Mouse (Mus musculus): ENCODE measurements around the gene Cacna2d1. TPM values are rescaled to one million over a fixed set of nuclear protein-coding genes. Genes with fewer than 3 reads are reported as not detected.

Gene Cacna2d1
- polyA plus RNA-seq, 2 experiments: 0.20 to 0.22 TPM

DNA sequence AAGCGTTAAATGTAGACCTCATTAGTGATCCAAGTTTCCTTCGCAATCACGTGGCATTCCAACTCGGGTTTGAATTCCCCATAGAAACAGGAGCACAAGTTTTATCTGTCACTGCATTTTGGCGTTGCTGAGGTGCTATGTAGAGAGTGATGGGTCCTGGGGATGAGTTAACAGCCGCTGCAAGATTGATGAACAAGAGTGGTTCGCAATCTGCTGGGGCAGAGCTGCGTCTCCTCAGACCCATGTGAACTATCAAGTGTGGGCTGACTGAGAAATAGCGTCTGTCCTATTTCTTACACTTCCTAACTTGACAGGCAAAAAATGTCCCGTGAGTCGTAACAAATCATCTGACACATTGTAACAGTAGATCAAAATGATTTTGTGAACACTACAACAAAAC lies 186.8 kb downstream of the Cacna2d1 start:
- H3K27me3 ChIP-seq (ENCODE audit: control insufficient read depth, insufficient read depth, low read length): no peaks in the 10 kb centered on the region
- H3K36me3 ChIP-seq (replicated peaks; ENCODE audit: control insufficient read depth, insufficient read depth, low read depth): no peaks in the 10 kb centered on the region
- no peak overlapping the region for H3K27ac ChIP-seq
- H3K9ac ChIP-seq (replicated peaks): no peak overlapping the region
- DNase-seq (ENCODE audit: low read depth in 3 of 3, low spot score in 3 of 3) (no peak), ATAC-seq (ENCODE audit: insufficient read depth) (no peak)
- TF ChIP-seq EP300 (IDR thresholded peaks at IDR 0.05; ENCODE audit: low read depth) (no peak), CTCF (IDR thresholded peaks at IDR 0.05; ENCODE audit: low read depth) (no peak)
- no peak overlapping the region for H3K4me2 ChIP-seq (ENCODE audit: low read depth)
- H3K4me3 ChIP-seq (ENCODE audit: insufficient read depth in 1 of 2, low read depth in 2 of 2, low read length in 2 of 2): no peak overlapping the region
- H3K9me3 ChIP-seq (ENCODE audit: control insufficient read depth, low read length): no peaks in the 10 kb centered on the region
- H3K4me1 ChIP-seq (replicated peaks; ENCODE audit: control insufficient read depth in 2 of 2, insufficient read depth in 2 of 2, low read length in 1 of 2): no peaks in the 10 kb centered on the region
- 69% methylated on average over 11 of the region's 11 CpGs for WGBS (ENCODE audit: insufficient replicate concordance)

DNA sequence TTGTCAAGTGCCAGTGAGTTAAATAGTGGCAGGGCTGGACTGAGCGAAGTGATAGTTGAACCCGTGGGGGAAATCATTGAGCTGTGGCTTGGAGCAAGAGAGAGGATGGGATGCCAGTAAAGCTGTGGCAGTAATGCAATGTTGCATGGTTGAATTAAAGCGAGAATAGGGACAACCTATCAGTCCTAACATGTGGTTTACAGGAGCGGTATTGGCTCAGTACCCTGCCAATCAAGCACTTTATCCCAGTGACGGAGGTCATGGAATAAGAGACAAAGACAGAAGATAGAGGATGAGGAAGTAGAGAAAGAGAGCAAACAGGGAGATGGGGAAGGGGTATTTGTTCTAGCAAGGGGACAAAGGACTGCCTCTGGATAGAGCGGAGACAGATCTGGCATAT lies 187.6 kb downstream of the Cacna2d1 start:
- Histone ChIP-seq H3K27me3 (ENCODE audit: control insufficient read depth, insufficient read depth, low read length) (no peaks in the 10 kb centered on the region), H3K4me3 (ENCODE audit: insufficient read depth in 1 of 2, low read depth in 2 of 2, low read length in 2 of 2) (no peak overlapping the region), H3K27ac (no peak overlapping the region), H3K4me2 (ENCODE audit: low read depth) (no peak overlapping the region), H3K36me3 (replicated peaks; ENCODE audit: control insufficient read depth, insufficient read depth, low read depth) (no peaks in the 10 kb centered on the region), H3K9ac (replicated peaks) (no peak overlapping the region), H3K9me3 (ENCODE audit: control insufficient read depth, low read length) (no peaks in the 10 kb centered on the region), H3K4me1 (replicated peaks; ENCODE audit: control insufficient read depth in 2 of 2, insufficient read depth in 2 of 2, low read length in 1 of 2) (no peaks in the 10 kb centered on the region)
- ATAC-seq (ENCODE audit: insufficient read depth) (no peak), DNase-seq (ENCODE audit: low read depth in 3 of 3, low spot score in 3 of 3) (no peak)
- no peak for TF ChIP-seq CTCF (IDR thresholded peaks at IDR 0.05; ENCODE audit: low read depth)
- no peak for TF ChIP-seq EP300 (IDR thresholded peaks at IDR 0.05; ENCODE audit: low read depth)
- WGBS (ENCODE audit: insufficient replicate concordance): 62% methylated on average over 6 of the region's 6 CpGs

DNA sequence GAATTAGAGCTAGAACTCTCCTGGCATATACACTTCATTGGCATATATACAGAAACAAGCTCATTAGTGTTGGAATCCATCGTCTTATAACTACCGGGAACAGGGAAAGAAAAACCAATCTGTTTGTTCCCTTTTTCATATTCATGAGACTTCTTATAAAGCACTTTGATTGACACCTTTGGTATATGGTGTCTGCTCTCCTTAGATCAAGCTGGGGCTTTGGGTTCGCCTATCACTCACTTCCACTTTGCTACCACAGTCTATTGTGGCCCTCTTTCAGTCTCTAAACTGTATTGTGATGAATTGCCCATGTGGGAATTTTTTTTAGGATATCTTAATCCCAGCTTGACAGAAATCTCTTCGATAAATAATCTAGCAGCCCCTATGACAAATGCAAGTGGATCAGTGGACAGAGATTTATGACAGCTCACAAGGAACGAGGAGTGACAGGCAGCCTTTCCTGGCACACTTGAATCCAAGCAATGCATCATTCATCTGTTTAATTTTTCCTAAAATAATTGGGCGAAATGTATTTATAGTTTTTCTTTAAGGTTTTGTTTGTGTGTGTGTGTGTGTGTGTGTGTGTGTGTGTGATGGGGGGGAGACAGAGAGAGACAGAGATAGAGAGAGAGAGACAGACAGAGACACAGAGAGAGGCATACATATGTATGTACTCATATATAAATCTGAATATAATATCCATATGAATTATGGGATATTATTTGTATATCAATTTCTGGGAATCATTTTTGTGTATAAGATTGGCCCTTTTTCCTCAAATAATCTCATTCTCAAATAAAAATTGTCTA lies 200.0 kb downstream of the Cacna2d1 start:
- H3K9me3 ChIP-seq (ENCODE audit: control insufficient read depth, low read length): no peaks in the 10 kb centered on the region

DNA sequence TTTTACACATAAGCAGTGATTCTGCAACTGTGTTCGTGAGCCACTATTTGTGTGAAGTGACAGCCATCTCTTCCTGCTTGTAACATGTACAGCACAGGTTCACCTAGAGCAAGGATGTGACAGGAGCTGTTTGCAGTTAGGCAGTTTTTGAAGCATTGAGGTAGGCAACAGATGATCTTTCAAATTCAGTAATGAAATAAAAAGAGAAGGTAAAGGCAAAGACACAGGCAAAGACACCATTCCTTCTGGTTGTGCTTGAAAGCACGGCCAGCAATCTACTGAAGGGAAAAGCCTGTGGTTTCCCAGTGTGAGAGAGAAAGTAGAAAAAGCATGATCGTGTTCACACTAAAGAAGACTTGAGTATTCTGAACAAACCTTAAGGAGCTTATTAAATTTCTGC lies 201.5 kb downstream of the Cacna2d1 start:
- Histone ChIP-seq H3K36me3 (replicated peaks; ENCODE audit: control insufficient read depth, insufficient read depth, low read depth) (no peaks in the 10 kb centered on the region), H3K4me3 (ENCODE audit: insufficient read depth in 1 of 2, low read depth in 2 of 2, low read length in 2 of 2) (no peak overlapping the region), H3K9me3 (ENCODE audit: control insufficient read depth, low read length) (no peaks in the 10 kb centered on the region), H3K4me2 (ENCODE audit: low read depth) (no peak overlapping the region), H3K27ac (no peak overlapping the region), H3K9ac (replicated peaks) (no peak overlapping the region), H3K27me3 (ENCODE audit: control insufficient read depth, insufficient read depth, low read length) (no peaks in the 10 kb centered on the region), H3K4me1 (replicated peaks; ENCODE audit: control insufficient read depth in 2 of 2, insufficient read depth in 2 of 2, low read length in 1 of 2) (no peaks in the 10 kb centered on the region)
- DNase-seq (ENCODE audit: low read depth in 3 of 3, low spot score in 3 of 3): no peak
- TF ChIP-seq EP300 (IDR thresholded peaks at IDR 0.05; ENCODE audit: low read depth) (no peak), CTCF (IDR thresholded peaks at IDR 0.05; ENCODE audit: low read depth) (no peak)
- WGBS (ENCODE audit: insufficient replicate concordance): 42% methylated on average over 3 of the region's 3 CpGs
- no peak for ATAC-seq (ENCODE audit: insufficient read depth)

More for the DNA sequence above, 200.0 kb downstream of the Cacna2d1 start:
- ATAC-seq (ENCODE audit: insufficient read depth): no peak
- H3K27ac ChIP-seq: no peak overlapping the region
- WGBS (ENCODE audit: insufficient replicate concordance): 59% methylated on average over 6 of the region's 6 CpGs
- no peak overlapping the region for H3K4me2 ChIP-seq (ENCODE audit: low read depth)
- no peak overlapping the region for H3K4me3 ChIP-seq (ENCODE audit: insufficient read depth in 1 of 2, low read depth in 2 of 2, low read length in 2 of 2)
- no peak for DNase-seq (ENCODE audit: low read depth in 3 of 3, low spot score in 3 of 3)
- H3K9ac ChIP-seq (replicated peaks): no peak overlapping the region
- H3K36me3 ChIP-seq (replicated peaks; ENCODE audit: control insufficient read depth, insufficient read depth, low read depth): no peaks in the 10 kb centered on the region
- no peaks in the 10 kb centered on the region for H3K27me3 ChIP-seq (ENCODE audit: control insufficient read depth, insufficient read depth, low read length)
- no peak for TF ChIP-seq EP300 (IDR thresholded peaks at IDR 0.05; ENCODE audit: low read depth)
- TF ChIP-seq CTCF (IDR thresholded peaks at IDR 0.05; ENCODE audit: low read depth): no peak
- H3K4me1 ChIP-seq (replicated peaks; ENCODE audit: control insufficient read depth in 2 of 2, insufficient read depth in 2 of 2, low read length in 1 of 2): no peaks in the 10 kb centered on the region

DNA sequence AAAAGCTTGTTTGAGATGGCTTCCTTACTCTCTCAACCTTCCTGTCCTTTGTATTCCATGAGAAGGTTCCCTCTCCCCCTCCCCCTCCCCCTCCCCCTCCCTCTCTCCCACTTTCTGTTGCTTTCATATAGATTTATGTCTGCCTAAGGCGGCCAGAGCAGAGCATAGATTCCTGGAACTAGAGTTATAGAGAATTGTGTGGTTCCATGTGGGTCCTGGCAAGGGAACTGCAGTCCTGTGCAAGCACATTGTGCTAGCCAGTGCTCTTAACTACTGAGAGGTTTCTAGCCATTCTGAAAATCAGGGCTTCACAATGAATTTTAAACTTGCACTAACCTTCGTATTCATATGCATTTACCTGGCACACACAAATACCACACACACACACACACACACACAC lies 202.3 kb downstream of the Cacna2d1 start:
- no peak for DNase-seq (ENCODE audit: low read depth in 3 of 3, low spot score in 3 of 3)
- Histone ChIP-seq H3K4me1 (replicated peaks; ENCODE audit: control insufficient read depth in 2 of 2, insufficient read depth in 2 of 2, low read length in 1 of 2) (no peaks in the 10 kb centered on the region), H3K9me3 (ENCODE audit: control insufficient read depth, low read length) (no peaks in the 10 kb centered on the region), H3K4me3 (ENCODE audit: insufficient read depth in 1 of 2, low read depth in 2 of 2, low read length in 2 of 2) (no peak overlapping the region), H3K27ac (no peak overlapping the region), H3K9ac (replicated peaks) (no peak overlapping the region), H3K27me3 (ENCODE audit: control insufficient read depth, insufficient read depth, low read length) (no peaks in the 10 kb centered on the region), H3K36me3 (replicated peaks; ENCODE audit: control insufficient read depth, insufficient read depth, low read depth) (no peaks in the 10 kb centered on the region), H3K4me2 (ENCODE audit: low read depth) (no peak overlapping the region)
- TF ChIP-seq EP300 (IDR thresholded peaks at IDR 0.05; ENCODE audit: low read depth): no peak
- TF ChIP-seq CTCF (IDR thresholded peaks at IDR 0.05; ENCODE audit: low read depth): no peak
- ATAC-seq (ENCODE audit: insufficient read depth): no peak
- 46% methylated on average over 2 of the region's 2 CpGs for WGBS (ENCODE audit: insufficient replicate concordance)

All from liver, embryonic 14.5 days (tissue).